Mouse (Mus musculus): Measurements from ENCODE around the gene Babam2.
"Not testable (repeated sequence)": the region's sequence is repeated elsewhere in the genome, so short reads cannot be mapped to it uniquely, and the experiment has no call there.

Gene Babam2

GRCm38 (mm10) chr5:31933296-31933695 lies 235.8 kb downstream of the Babam2 start:
- in situ Hi-C loops (cut with MboI, MseI): no loop called here

GRCm38 (mm10) chr5:31934397-31934796 lies 236.9 kb downstream of the Babam2 start:
- in situ Hi-C loops (cut with MboI, MseI): no loop called here

- in situ Hi-C loops (cut with MboI, MseI): no loop called here
Measured at GRCm38 (mm10) chr5:31935936-31936335, 238.5 kb downstream of the Babam2 start.

DNA sequence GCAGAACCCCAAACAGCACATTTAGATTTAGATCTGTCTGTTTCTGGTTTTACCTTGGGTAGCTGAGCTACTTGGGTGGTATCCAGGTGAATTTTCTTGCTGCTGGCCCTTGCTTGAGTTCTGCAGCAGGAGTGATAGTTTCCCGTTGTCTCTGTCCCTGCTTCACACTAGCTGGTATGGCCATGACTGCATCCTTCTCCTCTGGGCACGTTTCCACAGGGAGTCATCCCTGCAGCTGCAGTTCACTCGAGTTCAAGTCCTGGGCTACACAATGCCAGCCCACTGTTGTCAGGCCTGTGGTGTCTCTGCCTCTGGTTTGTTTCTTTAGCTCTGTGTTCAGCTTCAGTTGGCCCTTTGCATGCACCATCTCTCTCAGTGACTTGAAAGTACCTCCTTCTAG lies 239.0 kb downstream of the Babam2 start:
- in situ Hi-C loops (cut with MboI, MseI): no loop called here

- in situ Hi-C loops (cut with MboI, MseI): no loop called here
Measured at GRCm38 (mm10) chr5:31940876-31941275, 243.4 kb downstream of the Babam2 start.

DNA sequence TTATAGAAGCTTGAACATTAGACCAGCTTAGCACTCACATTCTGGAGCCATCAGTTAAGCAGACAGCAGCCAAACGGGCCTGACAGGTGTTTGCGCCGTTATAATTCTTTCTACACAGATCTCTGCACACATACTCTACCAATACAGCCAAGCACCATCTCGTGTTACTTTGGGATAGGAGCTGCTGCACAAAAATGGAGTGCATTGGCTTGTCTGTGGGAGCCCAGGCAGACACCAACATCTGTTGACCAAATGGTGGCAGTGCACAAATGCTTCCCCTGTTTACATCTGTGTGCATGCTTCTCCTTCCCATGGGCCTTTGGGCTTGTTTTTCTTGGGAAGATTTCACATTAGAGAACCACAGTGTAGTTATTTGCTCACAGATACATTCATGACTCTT lies 249.7 kb downstream of the Babam2 start:
- in situ Hi-C loops (cut with MboI, MseI): no loop called here

DNA sequence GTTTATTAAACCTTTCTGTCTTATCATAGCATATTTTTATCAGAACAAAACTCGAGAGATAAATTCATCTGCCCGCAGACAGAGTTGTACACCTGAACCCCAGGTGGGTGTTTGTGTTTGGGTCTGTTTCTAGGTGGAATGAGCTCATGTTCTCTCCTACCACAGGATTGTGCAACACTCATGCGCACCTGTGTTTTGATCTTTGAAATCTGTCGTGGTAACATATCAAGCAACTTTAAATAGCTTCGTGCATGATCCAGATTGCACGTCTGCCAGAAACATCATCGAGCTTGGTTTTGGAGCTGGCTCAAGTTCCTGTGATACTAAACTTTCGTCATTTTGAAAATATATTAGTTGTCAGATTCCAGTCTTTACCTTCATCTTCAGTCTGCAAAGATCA lies 251.9 kb downstream of the Babam2 start:
- in situ Hi-C loops (cut with MboI, MseI): no loop called here

GRCm38 (mm10) chr5:31950532-31950931 lies 253.0 kb downstream of the Babam2 start:
- in situ Hi-C loops (cut with MboI, MseI): no loop called here

DNA sequence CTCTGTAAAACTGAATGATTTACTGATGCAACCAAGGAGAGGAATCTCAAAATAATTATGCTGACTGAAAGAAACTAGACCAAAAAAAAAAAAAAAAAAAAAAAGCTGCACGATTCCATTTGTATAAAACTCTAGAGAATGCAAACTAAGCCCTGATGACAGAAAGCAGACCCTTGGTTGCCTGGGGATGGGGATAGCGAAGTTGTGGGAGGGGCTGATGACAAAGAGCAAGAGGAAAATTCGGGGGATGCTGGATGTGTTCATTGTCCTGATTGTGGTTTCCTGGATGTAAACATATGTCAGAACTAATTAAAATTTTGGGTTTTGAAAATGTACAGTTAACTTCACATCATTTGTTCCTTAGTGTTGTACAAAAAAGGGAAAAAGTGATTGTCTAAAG lies 257.7 kb downstream of the Babam2 start:
- in situ Hi-C loops (cut with MboI, MseI): no loop called here

- in situ Hi-C loops (cut with MboI, MseI): no loop called here
Measured at GRCm38 (mm10) chr5:31956336-31956735, 258.9 kb downstream of the Babam2 start.

- in situ Hi-C loops (cut with MboI, MseI): no loop called here
Measured at GRCm38 (mm10) chr5:31959886-31960285, 262.4 kb downstream of the Babam2 start.

DNA sequence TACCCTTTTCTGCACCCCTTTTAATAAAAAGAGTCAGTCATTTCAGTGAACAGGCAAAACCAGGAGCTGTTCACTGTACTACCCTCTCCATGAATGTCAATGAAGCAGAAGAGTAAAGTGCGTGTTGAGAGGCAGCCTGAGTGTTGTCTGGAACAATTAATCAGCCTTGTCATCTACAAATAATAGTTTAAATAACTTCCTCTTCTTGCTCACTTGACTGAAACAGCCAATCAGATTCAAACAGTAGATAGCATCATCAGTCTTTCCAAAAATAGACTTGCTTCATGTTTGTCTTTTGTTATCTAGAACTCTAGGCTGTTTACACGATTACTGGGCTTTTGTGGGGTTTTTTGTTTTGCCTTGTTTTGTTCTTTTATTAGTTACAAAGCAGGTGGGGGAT lies 263.9 kb downstream of the Babam2 start:
- in situ Hi-C loops (cut with MboI, MseI): no loop called here

DNA sequence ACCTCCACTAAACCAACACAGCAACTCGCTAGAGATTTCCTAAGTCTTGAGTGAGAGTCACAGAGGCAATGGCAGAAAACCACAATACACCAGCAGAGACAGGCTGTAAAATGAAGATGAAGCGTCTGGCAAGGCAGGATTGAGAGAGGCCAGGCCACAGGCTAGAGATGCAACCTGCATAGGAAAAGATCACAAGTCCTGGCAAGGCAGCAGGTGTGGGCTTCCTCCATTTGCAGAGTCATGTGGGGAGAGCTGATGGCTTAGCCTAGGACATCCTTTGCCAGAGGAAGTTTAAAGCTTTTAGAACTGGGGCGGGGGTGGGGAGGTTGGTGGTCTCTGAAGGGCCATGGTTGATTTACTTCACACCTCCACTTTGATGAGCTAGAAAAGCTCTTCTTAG lies 264.9 kb downstream of the Babam2 start:
- in situ Hi-C loops (cut with MboI, MseI): no loop called here

GRCm38 (mm10) chr5:31963352-31963751 lies 265.9 kb downstream of the Babam2 start:
- in situ Hi-C loops (cut with MboI, MseI): no loop called here

- in situ Hi-C loops (cut with MboI, MseI): no loop called here
Measured at GRCm38 (mm10) chr5:31963851-31964250, 266.4 kb downstream of the Babam2 start.

DNA sequence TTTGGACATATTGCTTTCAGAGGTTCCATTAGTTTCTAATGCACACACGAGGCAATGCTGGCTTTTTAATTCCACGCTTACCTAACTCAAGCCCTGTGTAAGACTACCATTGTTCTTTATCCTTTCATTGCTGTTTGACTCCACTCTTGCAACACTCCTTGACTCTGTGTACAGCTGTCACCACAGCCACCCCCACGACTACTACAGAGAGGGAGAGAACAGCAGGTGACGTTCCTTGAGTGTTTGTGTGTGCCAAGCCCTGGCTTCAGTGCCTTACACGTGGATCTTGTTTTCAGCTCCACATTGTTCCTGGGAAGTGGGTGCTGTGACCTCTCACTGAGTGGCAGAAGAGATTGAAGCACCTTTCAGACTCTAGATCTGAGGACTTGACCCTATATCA lies 269.3 kb downstream of the Babam2 start:
- in situ Hi-C loops (cut with MboI, MseI): loop anchor here (5.0 kb wide), 1 partner anchor 51 kb away; no protein-coding TSS in a partner anchor

GRCm38 (mm10) chr5:31967526-31967925 lies 270.0 kb downstream of the Babam2 start:
- in situ Hi-C loops (cut with MboI, MseI): loop anchor here (5.0 kb wide), 1 partner anchor 50 kb away; no protein-coding TSS in a partner anchor

DNA sequence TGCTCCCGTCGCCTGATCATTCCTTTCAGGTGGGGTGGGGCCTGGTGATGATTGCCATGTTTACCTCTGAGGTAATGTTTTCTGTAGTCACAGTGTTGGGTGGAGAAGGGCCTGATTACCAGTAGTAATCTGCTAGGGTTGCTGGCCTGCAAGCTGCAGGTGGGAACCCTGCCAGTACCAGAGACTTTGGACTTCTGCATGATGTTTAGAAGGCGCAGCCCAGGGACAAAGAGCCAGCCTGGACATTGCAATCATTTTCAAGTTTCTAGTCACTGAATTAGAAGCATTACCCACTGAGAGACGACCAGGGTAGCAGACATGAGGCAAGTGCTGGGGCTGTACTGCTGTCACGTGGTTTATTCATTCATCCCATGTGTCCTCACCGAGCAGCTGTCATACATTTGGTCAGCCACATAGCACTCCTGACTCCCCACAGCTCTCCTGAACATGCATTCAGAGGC lies 270.6 kb downstream of the Babam2 start:
- in situ Hi-C loops (cut with MboI, MseI): loop anchor here (5.0 kb wide), 1 partner anchor 49 kb away; no protein-coding TSS in a partner anchor

DNA sequence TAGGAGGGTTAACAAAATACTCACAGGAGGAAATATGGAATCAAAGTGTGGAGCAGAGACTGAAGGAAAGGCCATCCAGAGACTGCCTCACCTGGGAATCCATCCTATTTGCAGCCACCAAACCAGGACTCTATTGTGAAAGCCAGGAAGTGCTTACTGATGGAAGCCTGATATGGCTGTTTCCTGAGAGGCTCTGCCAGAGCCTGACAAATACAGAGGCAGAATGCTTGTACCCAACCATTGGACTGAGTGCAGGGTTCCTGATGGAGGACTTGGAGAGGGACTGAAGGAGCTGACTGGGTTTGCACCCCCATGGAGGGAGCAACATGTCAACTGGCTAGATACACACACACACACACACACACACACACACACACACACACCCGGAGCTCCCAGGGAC lies 274.9 kb downstream of the Babam2 start:
- in situ Hi-C loops (cut with MboI, MseI): not testable (repeated sequence)

DNA sequence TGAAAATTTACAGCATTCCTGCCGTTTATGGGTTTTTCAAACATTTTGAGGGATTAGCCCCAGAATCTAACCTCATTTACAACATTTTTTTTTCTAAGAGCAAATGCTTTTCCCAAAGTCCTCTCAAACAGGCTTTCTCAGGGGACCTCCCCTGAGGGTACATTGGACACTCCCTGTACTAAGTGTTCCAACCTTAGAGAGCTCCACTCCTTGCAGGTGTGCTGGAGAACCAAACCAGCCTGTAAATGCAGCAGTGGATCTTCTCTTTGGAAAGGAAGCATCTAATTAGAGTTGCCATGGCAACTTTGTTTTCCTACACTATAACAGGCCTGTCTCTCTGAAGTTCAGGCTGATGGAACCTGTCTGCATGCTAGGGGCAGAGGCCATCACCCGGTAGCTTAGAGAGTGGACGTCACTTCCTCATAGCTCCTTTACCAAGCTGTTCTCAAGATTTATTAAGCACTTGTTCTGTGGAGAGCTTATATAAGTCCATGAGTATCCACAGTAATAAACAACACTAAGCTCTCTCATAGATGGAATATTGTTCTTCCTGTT lies 277.2 kb downstream of the Babam2 start:
- in situ Hi-C loops (cut with MboI, MseI): no loop called here

GRCm38 (mm10) chr5:31982061-31982460 lies 284.6 kb downstream of the Babam2 start:
- in situ Hi-C loops (cut with MboI, MseI): no loop called here

DNA sequence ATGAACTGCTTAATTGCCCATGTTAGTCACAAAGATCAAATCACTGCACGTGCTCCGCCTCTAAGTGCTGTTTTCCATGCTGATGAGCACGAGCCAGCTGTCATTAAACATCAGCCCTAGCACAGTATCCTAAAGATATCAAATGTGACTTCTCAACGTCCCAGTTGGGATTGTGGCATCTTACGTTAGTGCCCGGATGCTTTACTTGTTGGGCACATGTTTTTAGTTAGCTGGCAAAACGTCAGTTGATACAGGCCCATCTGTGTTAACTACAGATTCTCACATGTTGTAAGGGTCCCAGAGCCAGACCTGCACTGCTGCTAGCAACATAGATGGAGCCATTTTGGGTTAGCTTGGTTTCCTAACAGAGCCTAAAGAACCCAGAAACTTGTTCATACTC lies 285.7 kb downstream of the Babam2 start:
- in situ Hi-C loops (cut with MboI, MseI): no loop called here

GRCm38 (mm10) chr5:31983817-31984368 lies 286.4 kb downstream of the Babam2 start:
- in situ Hi-C loops (cut with MboI, MseI): no loop called here

All from T-helper 1 cell (primary cell).